Mouse (Mus musculus) embryo, embryonic 11 days (tissue): Measurements from ENCODE around the gene Plekhh1.

Experiments
- DNase-seq: peaks from one replicate; pipeline ENCODE4 v3.0.0-alpha.2; 2015

Gene Plekhh1

DNA sequence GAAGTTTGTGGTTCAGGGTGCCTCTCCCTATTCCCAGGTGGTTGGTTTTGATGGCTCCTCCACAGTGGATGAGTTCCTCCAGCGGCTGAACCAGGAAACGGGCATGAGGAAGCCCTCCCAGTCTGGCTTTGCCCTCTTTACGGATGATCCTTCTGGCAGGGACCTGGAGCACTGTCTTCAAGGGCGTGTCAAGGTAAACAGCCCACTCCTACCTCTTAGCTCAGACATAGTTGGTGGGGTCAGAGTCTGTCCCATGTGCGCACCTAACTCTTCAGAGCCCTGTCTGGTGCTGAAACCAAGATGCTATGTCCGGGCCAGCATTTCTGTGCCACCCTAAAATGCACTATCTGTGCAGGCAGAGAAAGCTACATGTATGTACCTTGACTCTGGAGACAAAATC is 44.4 kb downstream of the Plekhh1 start:
- no peak for DNase-seq

DNA sequence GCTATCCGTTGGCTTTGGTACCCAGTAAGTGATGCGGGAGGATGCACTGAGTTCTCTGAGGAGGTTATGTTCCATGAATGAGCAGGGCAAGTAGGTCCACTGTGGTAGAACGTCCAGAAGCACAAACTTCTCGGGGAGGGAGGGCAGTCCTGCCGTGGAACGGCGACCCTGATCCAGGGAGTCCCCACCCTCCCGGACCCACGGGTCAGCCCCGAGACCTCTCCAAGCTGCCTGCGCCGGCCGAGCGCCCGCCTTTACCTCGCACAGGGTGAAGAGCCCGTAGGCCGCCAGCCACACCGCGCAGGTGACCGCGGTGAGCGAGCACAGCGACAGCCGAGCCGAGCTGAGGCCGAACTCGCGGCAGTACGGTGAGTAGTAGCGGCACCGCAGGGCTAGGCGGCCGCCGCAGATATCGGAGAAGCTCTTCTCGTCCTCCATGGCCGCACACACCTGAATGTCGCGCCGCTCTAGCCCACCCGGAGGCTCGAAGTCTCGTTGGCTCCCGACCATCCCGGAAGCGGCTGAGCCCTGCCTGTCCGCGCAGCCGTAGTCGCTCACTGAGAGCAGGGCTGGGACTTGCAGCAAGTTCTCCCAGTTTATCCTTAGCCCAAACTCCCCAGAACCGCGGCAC is 60.3 kb downstream of the Plekhh1 start, which contains the start of gene Pigh:
Gene Pigh (minus strand): TSS at position 470 of the 631 bp plus-strand sequence.
- DNase-seq, result peak; percentile 95

DNA sequence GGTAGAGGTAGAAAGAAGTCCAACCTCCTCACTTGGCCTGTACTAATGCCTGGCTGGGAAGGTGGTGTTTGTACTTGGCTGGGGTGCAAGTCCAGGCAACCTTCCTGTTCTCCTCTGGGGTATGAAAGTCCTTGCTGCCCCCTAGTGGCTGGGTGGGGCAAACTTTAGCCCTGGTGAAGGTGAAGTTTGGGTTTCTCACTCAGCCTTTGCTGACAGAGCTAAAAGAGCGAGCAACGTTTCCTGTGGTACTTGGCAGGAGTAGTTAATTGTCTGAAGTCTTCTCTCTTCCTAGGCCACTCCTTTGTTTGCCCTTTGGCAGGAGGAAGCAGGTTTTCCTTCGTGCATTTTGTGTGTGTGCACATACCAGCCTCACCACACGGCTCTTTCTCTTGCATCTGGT is 63.6 kb downstream of the Plekhh1 start:
- peak; percentile 14 for DNase-seq

DNA sequence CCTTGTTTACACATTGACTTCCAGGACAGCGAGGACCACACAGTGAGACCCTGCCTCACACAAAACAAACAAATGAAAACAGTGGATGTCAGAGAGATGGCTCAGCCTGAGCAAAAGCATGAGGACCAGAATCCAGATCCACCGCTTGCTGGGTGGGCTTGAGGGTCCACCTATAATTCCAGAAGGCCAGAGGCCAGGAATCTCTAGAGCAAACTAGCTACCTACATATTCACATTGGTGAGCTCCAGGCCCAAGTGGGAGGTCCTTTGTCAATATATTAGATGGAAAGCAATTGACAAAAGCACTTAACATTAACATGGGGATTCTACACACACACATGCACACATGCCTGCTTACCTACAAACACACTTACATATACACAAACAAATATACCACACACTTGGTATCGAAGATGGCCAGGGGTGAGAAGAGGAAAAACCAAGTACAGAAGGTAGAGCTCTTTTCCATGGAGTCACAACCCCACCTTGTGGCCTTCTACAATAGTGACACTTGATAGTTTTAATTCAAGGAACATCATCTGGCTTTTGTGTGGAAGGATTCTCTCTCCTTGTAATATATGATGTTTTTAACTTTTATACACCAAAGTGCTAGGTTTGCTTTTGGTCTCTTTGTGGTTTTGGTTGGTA is 68.3 kb downstream of the Plekhh1 start:
- peak; percentile 56 for DNase-seq

DNA sequence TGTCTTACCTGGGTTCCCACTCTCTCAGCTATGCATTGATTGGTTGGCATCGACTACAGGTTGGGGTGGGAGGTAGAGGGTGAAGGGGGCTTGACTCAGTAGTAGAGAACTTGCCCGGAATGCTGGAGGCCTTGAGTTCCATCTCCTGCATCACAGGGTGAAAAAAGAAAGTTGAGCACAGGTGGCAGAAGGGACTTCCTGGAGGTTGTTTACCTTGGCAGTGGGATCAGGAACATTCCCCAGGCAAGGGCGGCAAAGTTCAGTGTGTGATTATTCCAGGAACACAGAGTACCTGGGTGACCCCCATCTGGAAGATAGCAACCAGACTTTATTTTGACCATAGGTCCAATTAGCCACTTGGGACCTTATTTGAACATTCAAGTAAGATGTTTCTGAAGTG is 74.8 kb downstream of the Plekhh1 start:
- no peak for DNase-seq

DNA sequence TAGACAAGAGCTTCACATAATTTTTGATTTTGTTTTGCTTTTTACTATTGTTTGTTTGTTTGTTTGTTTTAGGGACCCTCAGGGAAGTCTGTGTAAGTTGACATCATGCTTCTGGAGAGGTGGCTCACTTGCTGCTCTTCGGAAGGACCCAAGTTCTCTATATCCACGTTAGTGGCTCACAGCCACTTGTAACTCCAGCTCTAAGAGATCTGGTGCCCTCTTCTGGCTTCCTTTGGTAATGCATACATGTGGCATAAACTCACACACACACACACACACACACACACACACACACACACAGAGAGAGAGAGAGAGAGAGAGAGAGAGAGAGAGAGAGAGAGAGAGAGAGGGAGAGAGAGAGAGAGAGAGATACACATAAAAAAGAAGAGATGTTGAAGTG is 75.6 kb downstream of the Plekhh1 start:
- no peak for DNase-seq

DNA sequence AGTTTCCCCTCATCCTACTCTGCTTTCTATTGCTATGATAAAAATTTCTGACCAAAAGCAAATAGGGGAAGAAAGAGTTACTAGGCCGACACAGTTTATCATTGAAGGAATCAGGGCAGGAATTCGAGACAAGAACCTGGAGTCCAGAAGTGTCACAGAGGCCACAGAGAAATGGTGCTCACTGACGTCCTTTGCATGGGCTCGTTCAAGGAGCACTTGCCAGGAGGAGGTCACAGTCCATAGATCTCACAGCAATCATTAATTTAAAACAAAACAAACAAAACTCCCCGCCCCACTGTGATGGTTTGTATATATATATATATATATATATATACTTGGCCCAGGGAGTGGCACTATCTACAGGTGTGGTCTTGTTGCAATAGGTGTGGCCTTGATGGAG is 76.3 kb downstream of the Plekhh1 start:
- no peak for DNase-seq

DNA sequence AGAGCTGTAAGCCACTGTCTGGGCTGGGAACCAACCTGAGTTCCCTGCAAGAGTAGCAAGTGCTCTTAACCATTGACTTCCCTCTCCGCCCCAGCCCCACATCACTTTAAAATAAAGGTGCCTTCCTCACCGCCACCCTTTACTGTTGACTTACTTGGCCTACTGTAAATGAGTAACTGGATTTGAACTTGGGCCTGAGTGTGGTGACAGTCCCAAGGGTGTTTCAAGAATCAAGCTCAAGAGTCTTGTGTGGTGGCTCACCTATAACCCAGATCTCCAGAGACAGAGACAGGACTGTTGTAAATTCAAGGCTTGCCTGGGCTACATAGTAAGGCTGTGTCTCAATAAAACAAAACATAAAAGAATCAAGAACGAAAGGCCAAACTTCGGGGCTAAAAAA is 90.0 kb downstream of the Plekhh1 start:
- no peak for DNase-seq

DNA sequence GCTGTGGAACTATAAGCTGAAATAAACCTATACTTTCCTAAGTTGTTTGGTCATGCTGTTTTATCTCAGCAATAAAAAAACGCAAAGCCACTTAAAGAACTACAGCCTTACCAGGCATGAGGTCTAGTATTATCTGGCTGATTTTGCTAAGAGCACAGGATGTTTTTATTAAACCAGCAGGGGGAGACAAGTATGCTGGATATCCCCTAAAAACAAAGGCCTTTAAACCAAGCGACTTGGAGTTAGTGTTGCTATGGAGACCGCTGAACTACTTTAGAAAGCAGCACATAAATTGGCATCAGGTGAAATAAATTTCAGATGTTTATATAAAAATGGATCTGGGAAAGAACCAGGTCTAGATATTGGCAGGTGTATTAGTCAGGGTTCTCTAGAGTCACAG is 93.9 kb downstream of the Plekhh1 start:
- DNase-seq, result peak; percentile 60

GRCm38 (mm10) chr12:79130299-79131177 is 101.6 kb downstream of the Plekhh1 start, which contains the start of gene Arg2:
Arg2 (plus strand) TSS chr12:79130777.
- DNase-seq, result peak; percentile 85
